ENCODE assay signal across 14 mouse cellular contexts in the genomic region with DNA sequence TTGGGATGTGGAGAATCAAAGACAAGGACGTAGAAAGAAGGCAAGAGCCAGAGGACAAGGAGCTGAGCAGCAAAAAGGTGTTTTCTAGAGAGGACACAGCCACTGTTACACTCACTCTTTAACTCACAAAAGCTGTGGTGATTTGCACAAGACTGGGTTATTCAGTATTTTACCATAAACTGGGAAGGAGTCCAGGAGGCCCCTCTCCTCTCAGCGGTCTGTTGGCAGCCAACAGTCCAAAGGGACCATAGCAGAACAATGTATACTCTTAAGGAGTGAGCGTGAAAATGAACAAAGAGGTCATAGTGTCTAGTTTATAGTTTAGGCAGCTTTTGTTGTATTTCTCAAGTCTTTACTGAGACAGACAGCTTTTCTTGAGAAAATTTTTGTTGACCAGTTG. TPM values are rescaled to one million over a fixed set of nuclear protein-coding genes. Genes with fewer than 3 reads are reported as not detected.
A peak's percentile ranks its signal among the peaks of the same experiment; 100 is the strongest.
DNase-seq lines count a peak whose midpoint lies in the region; ATAC-seq lines count a peak whose summit lies in the region.
"Had no signal": no experiment of that assay in that cellular context is flagged by ENCODE, and none has a peak within 500 bp of the region (broad histone marks: within the 10 kb centered on the region; RNA-seq: fewer than 3 reads in every experiment).

No protein-coding gene starts in this region.

- no peaks in the 10 kb centered on the region for H3K27me3 ChIP-seq in heart, embryonic 16.5 days (ENCODE audit: control insufficient read depth, insufficient read depth, low read length)
- H3K27me3 ChIP-seq in midbrain, embryonic 13.5 days = no peaks in the 10 kb centered on the region
- no peaks in the 10 kb centered on the region for H3K27me3 ChIP-seq in midbrain, embryonic 11.5 days (ENCODE audit: control insufficient read depth, insufficient read depth, low read length)
- no peaks in the 10 kb centered on the region for H3K27me3 ChIP-seq in forebrain, embryonic 15.5 days
- no peaks in the 10 kb centered on the region for H3K27me3 ChIP-seq in midbrain, embryonic 15.5 days (replicated peaks)

- WGBS in heart, embryonic 16.5 days = 67% methylated on average over 3 of the region's 3 CpGs
- 65% methylated on average over 3 of the region's 3 CpGs for WGBS in midbrain, embryonic 13.5 days
- 79% methylated on average over 3 of the region's 3 CpGs for WGBS in midbrain, embryonic 11.5 days
- WGBS in forebrain, embryonic 15.5 days = 15% methylated on average over 3 of the region's 3 CpGs
- 45% methylated on average over 3 of the region's 3 CpGs for WGBS in midbrain, embryonic 15.5 days

- H3K4me3 ChIP-seq in heart, embryonic 16.5 days (ENCODE audit: low read length) = no peak overlapping the region
- no peak overlapping the region for H3K4me3 ChIP-seq in midbrain, embryonic 13.5 days (replicated peaks)
- H3K4me3 ChIP-seq in midbrain, embryonic 11.5 days (ENCODE audit: low read depth, low read length) = no peak overlapping the region
- no peak overlapping the region for H3K4me3 ChIP-seq in forebrain, embryonic 15.5 days
- no peak overlapping the region for H3K4me3 ChIP-seq in midbrain, embryonic 15.5 days
- H3K4me3 ChIP-seq: erythroblast, embryonic 14.5 days; layer of hippocampus, adult 2 months had no signal

- peaks cover 6% of the 10 kb centered on the region; the same call in 1 of the 2 replicates for H3K4me1 ChIP-seq in heart, embryonic 16.5 days (ENCODE audit: control insufficient read depth, insufficient read depth, low read length)
- H3K4me1 ChIP-seq in midbrain, embryonic 13.5 days (replicated peaks) = peaks cover 7% of the 10 kb centered on the region; the same call in 1 of the 2 replicates
- H3K4me1 ChIP-seq in midbrain, embryonic 11.5 days (ENCODE audit: control insufficient read depth, insufficient read depth, low read length) = 0 out of 2 replicates have a peak, but pooled peaks cover 3% of the 10 kb centered on the region
- peaks cover 9% of the 10 kb centered on the region for H3K4me1 ChIP-seq in forebrain, embryonic 15.5 days
- H3K4me1 ChIP-seq in midbrain, embryonic 15.5 days = peaks cover 6% of the 10 kb centered on the region; the same call in 1 of the 2 replicates

- DNase-seq in heart, postnatal 4 days = no peak
- DNase-seq in midbrain, embryonic 11.5 days (ENCODE audit: low spot score, missing footprints) = no peak
- no peak for DNase-seq in frontal cortex, adult 2 months (ENCODE audit: extremely low spot score in 1 of 2, low spot score in 1 of 2)
- DNase-seq: cerebellum, adult 8-10 months; heart, adult 18-20 months; retina, postnatal 1 day; thymus, postnatal 36 days had no signal

- peak overlapping the region; percentile 27 for H3K27ac ChIP-seq in heart, embryonic 16.5 days (ENCODE audit: low read length)
- peak overlapping the region; percentile 12; the same call in 1 of the 2 replicates for H3K27ac ChIP-seq in midbrain, embryonic 13.5 days
- no peak overlapping the region for H3K27ac ChIP-seq in midbrain, embryonic 11.5 days (ENCODE audit: low read depth, low read length)
- peak overlapping the region; percentile 5 for H3K27ac ChIP-seq in forebrain, embryonic 15.5 days (replicated peaks)
- H3K27ac ChIP-seq in midbrain, embryonic 15.5 days = peak overlapping the region; percentile 21; the same call in 1 of the 2 replicates
- H3K27ac ChIP-seq: layer of hippocampus, adult 2 months had no signal

- H3K4me2 ChIP-seq in heart, embryonic 16.5 days (ENCODE audit: low read depth, low read length) = peak overlapping the region; percentile 50
- no peak overlapping the region for H3K4me2 ChIP-seq in midbrain, embryonic 13.5 days (replicated peaks)
- H3K4me2 ChIP-seq in midbrain, embryonic 11.5 days = no peak overlapping the region
- H3K4me2 ChIP-seq in forebrain, embryonic 15.5 days (replicated peaks) = no peak overlapping the region
- H3K4me2 ChIP-seq in midbrain, embryonic 15.5 days = no peak overlapping the region

- no peak overlapping the region for H3K9ac ChIP-seq in heart, embryonic 16.5 days (ENCODE audit: low read length)
- H3K9ac ChIP-seq in midbrain, embryonic 13.5 days (replicated peaks) = no peak overlapping the region
- no peak overlapping the region for H3K9ac ChIP-seq in midbrain, embryonic 11.5 days (ENCODE audit: low read length)
- no peak overlapping the region for H3K9ac ChIP-seq in forebrain, embryonic 15.5 days (replicated peaks)
- no peak overlapping the region for H3K9ac ChIP-seq in midbrain, embryonic 15.5 days

- no peak for ATAC-seq in heart, embryonic 16.5 days (replicated peaks; ENCODE audit: extremely low read depth, insufficient read depth, low FRiP score)
- ATAC-seq in midbrain, embryonic 13.5 days = peak; percentile 60; the same call in 1 of the 2 replicates
- ATAC-seq in midbrain, embryonic 11.5 days (ENCODE audit: low FRiP score) = no peak
- ATAC-seq in forebrain, embryonic 15.5 days (replicated peaks) = peak; percentile 55; the same call in 1 of the 2 replicates
- peak; percentile 66 for ATAC-seq in midbrain, embryonic 15.5 days (replicated peaks)
- ATAC-seq: CD4-positive, CD25-positive, alpha-beta regulatory T cell, adult 4 months had no signal

- H3K36me3 ChIP-seq in heart, embryonic 16.5 days (ENCODE audit: control insufficient read depth, insufficient read depth) = 0 out of 2 replicates have a peak, but pooled peaks cover 4% of the 10 kb centered on the region
- peaks cover 9% of the 10 kb centered on the region for H3K36me3 ChIP-seq in midbrain, embryonic 13.5 days
- H3K36me3 ChIP-seq in midbrain, embryonic 11.5 days (ENCODE audit: control insufficient read depth, insufficient read depth, low read length) = no peaks in the 10 kb centered on the region
- no peaks in the 10 kb centered on the region for H3K36me3 ChIP-seq in forebrain, embryonic 15.5 days
- H3K36me3 ChIP-seq in midbrain, embryonic 15.5 days (replicated peaks) = peaks cover 7% of the 10 kb centered on the region; the same call in 1 of the 2 replicates

- no peaks in the 10 kb centered on the region for H3K9me3 ChIP-seq in heart, embryonic 16.5 days (replicated peaks; ENCODE audit: control insufficient read depth, low read length)
- H3K9me3 ChIP-seq in midbrain, embryonic 13.5 days = no peaks in the 10 kb centered on the region
- H3K9me3 ChIP-seq in midbrain, embryonic 11.5 days (ENCODE audit: control insufficient read depth, low read length) = no peaks in the 10 kb centered on the region
- H3K9me3 ChIP-seq in forebrain, embryonic 15.5 days = no peaks in the 10 kb centered on the region
- H3K9me3 ChIP-seq in midbrain, embryonic 15.5 days = no peaks in the 10 kb centered on the region

RNA-seq across cellular contexts. Expression of a gene that starts 31.2 kb away (rescaled TPM):
- 4.6 and 5.9 TPM in 2 replicates for polyA plus RNA-seq in heart, embryonic 16.5 days (2015; fragmentation: Nextera tagmentation; extraction: Ambion mirVana)
- 10 to 100 TPM; 30.7 to 33.1 TPM for total RNA-seq in heart, postnatal 4 days (2021)
- polyA plus RNA-seq in midbrain, embryonic 13.5 days (2015; fragmentation: Nextera tagmentation; extraction: Ambion mirVana) = 17.6 and 18.2 TPM in 2 replicates
- polyA plus RNA-seq in midbrain, embryonic 11.5 days (2014; fragmentation: Nextera tagmentation; extraction: Ambion mirVana) = 15.0 and 15.9 TPM in 2 replicates
- polyA plus RNA-seq in forebrain, embryonic 15.5 days (2015; fragmentation: Nextera tagmentation; extraction: Ambion mirVana) = 20.1 and 20.9 TPM in 2 replicates
- polyA plus RNA-seq in midbrain, embryonic 15.5 days (2015; fragmentation: Nextera tagmentation; extraction: Ambion mirVana) = 19.7 and 21.2 TPM in 2 replicates
- 19.4 and 20.0 TPM in 2 replicates for polyA plus RNA-seq in frontal cortex, adult 2 months (2012; rRNA removed)

RNA-seq across cellular contexts. Expression of a gene that starts 31.5 kb away (rescaled TPM):
- 35.1 and 39.2 TPM in 2 replicates for polyA plus RNA-seq in heart, embryonic 16.5 days (2015; fragmentation: Nextera tagmentation; extraction: Ambion mirVana)
- total RNA-seq in heart, postnatal 4 days (2021) = 10 to 100 TPM; 32.8 to 37.2 TPM
- polyA plus RNA-seq in midbrain, embryonic 13.5 days (2015; fragmentation: Nextera tagmentation; extraction: Ambion mirVana) = 71.6 and 73.3 TPM in 2 replicates
- polyA plus RNA-seq in midbrain, embryonic 11.5 days (2014; fragmentation: Nextera tagmentation; extraction: Ambion mirVana) = 68.0 and 77.8 TPM in 2 replicates
- 68.9 and 70.3 TPM in 2 replicates for polyA plus RNA-seq in forebrain, embryonic 15.5 days (2015; fragmentation: Nextera tagmentation; extraction: Ambion mirVana)
- polyA plus RNA-seq in midbrain, embryonic 15.5 days (2015; fragmentation: Nextera tagmentation; extraction: Ambion mirVana) = 54.0 and 58.3 TPM in 2 replicates
- polyA plus RNA-seq in frontal cortex, adult 2 months (2012; rRNA removed) = 43.8 and 45.8 TPM in 2 replicates

Comparison
In these comparisons a context has a peak if more than half of its experiments do, and no peak if none do; other contexts are left out.
1. ATAC-seq: peak in midbrain, embryonic 13.5 days (single experiment), forebrain, embryonic 15.5 days (single experiment) and midbrain, embryonic 15.5 days (single experiment); none in heart, embryonic 16.5 days (single experiment) and midbrain, embryonic 11.5 days (single experiment).